Mouse (Mus musculus) left cerebral cortex, postnatal 25 days (tissue): Measurements from ENCODE around the gene Mavs. TPM values are rescaled to one million over a fixed set of nuclear protein-coding genes. Genes with fewer than 3 reads are reported as not detected.
"Not testable (repeated sequence)": the region's sequence is repeated elsewhere in the genome, so short reads cannot be mapped to it uniquely, and the experiment has no call there.

Experiments
- DNase-seq, 2 experiments: peaks; one replicate each; pipeline ENCODE4 v3.0.0; 2022; ENCODE audit warnings: low spot score in 2 of 2, mixed read lengths in 1 of 2
- intact Hi-C: fragments of 180-260 bp; cut with DNase I; formaldehyde crosslinking; loops from one replicate; pipeline ENCODE4 v1.15.1; 2025
- total RNA-seq, 2 experiments: library from RNA; stranded (reverse); gene quantifications; 2 replicates each; pipeline ENCODE4 v1.2.3; 2021

Gene Mavs
- total RNA-seq, 2 experiments from 2014 or later, result 5.3 to 5.8 TPM

DNA sequence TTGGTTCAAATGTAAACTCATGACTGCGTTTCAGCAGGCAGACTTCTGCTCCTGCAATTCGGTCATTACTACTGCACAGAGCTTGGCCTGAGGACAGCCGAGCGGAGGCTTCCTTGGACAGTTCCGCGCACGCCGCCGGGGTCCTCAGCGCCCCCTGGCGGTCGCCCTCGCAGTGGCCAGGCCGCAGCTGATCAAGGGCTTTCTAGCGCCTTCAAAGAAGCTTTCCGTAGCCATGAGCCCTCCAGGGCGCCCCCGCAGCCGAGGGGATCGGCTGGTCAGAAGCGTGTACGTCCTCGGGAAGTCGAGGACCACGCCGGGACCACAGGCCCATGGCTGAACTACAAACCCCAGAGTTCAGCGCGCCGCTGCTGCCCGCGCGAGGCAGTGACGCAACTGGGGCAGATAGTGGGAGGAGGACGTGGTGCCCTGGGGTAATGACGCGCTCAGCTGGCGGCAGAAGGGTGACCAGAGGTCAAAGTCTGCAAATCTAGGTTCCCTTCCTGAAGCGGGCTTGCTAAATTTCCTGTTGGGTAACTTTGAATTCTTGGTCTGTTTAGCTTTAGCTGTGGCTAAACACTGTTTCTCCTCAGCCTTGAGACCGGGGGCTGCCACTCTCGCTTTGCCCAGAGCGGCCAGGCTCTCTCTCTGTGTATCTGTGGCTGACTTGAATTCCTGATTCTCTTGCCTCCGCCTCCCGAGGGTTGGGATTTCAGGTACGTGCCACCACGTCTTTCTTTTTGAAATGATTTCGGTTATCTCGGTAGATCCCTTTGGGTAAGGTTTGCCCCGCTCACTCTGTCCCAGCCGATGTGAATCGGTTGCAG, 23.7 kb upstream of the Mavs start:
- intact Hi-C loops, result loop anchor here (1.0 to 2.0 kb wide), 3 partner anchors 24 to 53 kb away; partner anchors contain the start of genes Cdc25b and Pank2
- peak; percentile 97 for DNase-seq

GRCm38 (mm10) chr2:131211026-131211615, 22.7 kb upstream of the Mavs start:
- intact Hi-C loops, result loop anchor here (2.0 kb wide), 2 partner anchors 32 to 52 kb away; partner anchors contain the start of gene Pank2
- peak; percentile 10 to 25 for DNase-seq

GRCm38 (mm10) chr2:131213773-131214172, 20.1 kb upstream of the Mavs start:
- DNase-seq, result no peak
- intact Hi-C loops, result no loop called here

DNA sequence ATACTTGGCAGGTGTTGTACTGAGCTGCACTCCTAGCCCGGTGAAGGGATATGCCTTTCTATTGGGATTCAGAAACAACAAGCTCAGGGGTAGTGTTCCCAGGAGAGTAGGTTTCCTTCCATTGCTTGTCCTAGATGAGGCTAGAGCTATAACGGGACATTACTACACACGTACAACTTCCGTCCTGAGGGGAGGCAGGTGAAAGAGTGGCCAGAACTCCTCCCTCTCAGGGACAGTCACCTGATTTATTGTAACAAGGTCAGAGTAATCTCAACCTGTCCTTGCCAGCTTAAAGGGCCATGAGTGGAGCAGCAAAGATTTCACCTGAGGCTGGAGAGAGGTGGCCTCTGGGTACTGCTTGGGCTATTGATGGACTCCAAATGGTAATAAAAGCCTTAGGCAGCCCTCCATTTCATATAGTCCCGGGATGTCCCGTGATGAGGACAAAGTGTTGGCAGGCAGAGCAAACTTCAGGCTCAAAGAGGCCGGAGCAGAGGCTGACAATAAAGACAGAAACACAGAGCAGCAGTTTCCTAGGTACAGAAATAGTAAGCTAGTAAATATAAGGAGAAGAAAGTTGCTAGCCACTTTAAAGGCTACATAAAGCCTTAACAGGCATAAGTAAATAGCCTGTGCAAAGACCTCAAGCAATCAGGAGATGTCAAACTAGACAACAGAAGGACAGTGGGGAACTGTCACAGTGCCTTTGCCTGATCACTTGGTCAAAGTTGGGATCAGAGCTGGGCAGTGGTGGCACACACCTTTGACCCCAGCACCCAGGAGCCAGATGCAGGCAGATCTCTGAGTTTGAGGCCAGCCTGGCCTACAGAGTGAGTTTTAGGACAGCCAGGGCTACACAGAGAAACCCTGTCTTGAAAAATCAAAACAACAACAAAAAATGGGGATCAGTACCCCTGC, 17.7 kb upstream of the Mavs start:
- intact Hi-C loops, result no loop called here

DNA sequence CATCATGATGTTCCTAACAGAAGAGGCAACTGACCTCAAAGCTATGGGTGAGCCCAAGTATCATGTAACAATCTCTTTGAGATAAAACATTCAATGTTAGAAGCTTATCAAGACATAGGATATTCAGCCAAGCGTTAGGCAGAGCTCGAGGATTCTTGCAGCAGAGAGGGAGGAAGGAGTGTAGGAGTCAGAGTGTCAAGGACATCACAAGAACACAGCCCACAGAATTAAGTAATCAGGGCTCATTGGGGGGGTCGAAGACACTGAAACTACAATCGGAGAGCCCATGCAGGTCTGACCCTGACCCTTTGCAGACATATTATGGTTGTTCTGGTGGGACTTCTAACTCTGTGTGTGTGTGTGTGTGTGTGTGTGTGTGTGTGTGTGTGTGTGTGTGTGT, 13.8 kb upstream of the Mavs start:
- no peak for DNase-seq
- intact Hi-C loops, result no loop called here

More for the DNA sequence above, 17.7 kb upstream of the Mavs start:
- no peak for DNase-seq

DNA sequence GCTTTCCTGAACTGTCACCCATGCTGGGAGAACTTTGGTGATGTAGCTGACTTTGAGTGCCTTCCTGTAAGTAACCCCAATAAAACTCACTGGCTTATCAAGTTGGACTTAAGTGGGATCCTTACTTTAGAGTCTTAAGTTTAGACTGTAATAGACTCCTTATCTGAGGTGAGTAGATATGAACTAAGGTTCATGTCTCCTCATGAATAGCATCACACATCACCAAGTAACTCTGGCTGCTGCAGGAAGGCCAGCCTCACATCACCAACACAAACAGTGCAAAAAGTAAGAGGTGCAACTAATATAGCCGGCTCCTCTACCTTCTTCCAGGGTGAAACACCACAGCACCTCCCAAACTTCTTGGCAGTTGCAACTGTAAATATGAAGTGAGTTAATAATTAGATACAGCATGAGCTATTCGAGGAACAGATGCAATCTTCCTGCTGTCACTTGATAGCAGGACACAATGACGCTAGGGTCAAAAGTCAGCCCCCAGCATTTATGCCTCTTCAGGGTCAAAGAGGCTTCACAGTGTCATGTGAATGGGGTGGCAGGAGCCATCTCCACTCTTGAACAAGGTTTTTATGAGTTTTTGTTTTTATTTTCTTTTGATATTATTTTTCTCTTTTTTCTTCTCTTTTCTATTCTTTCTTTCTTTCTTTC, 11.9 kb upstream of the Mavs start:
- DNase-seq, result no peak
- intact Hi-C loops, result no loop called here

GRCm38 (mm10) chr2:131222562-131222961, 11.3 kb upstream of the Mavs start:
- peak in 1 of 2 experiments; percentile 11 for DNase-seq
- intact Hi-C loops, result no loop called here

- DNase-seq, result no peak
- intact Hi-C loops, result no loop called here
Measured at GRCm38 (mm10) chr2:131223569-131223968, 10.3 kb upstream of the Mavs start.

- no peak for DNase-seq
- intact Hi-C loops, result no loop called here
Measured at GRCm38 (mm10) chr2:131225178-131225577, 8.7 kb upstream of the Mavs start.

GRCm38 (mm10) chr2:131226669-131227068, 7.2 kb upstream of the Mavs start:
- intact Hi-C loops, result not testable (repeated sequence)

DNA sequence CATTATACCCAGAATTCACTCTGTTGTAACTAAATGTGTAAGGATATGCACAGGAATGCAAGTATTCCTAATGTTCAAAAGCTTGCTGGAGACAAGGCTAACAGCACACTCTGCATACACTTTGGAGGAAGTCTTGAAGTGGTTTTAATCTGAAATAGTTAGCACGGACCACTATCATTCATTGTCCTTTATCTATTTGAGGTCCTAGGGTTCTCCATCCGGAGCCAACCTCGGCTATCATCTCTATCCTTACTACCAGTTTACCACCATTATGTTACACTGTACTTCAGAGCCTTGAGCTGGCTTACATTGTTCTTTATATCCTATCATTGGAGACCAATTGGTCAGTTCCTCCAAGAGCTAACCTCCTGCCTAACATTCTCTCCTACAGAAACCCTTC, 6.6 kb upstream of the Mavs start:
- intact Hi-C loops, result no loop called here
- DNase-seq, result no peak

More at GRCm38 (mm10) chr2:131226669-131227068, 7.2 kb upstream of the Mavs start:
- not testable (repeated sequence) for DNase-seq

- no peak for DNase-seq
- intact Hi-C loops, result loop anchor here (5.0 kb wide), 1 partner anchor 135 kb away; no protein-coding TSS in a partner anchor
Measured at GRCm38 (mm10) chr2:131232558-131232957, 1.3 kb upstream of the Mavs start.

- intact Hi-C loops, result loop anchor here (5.0 kb wide), 1 partner anchor 137 kb away; no protein-coding TSS in a partner anchor
- DNase-seq, result no peak
Measured at GRCm38 (mm10) chr2:131234127-131234650, 326 bp downstream of the Mavs start.

DNA sequence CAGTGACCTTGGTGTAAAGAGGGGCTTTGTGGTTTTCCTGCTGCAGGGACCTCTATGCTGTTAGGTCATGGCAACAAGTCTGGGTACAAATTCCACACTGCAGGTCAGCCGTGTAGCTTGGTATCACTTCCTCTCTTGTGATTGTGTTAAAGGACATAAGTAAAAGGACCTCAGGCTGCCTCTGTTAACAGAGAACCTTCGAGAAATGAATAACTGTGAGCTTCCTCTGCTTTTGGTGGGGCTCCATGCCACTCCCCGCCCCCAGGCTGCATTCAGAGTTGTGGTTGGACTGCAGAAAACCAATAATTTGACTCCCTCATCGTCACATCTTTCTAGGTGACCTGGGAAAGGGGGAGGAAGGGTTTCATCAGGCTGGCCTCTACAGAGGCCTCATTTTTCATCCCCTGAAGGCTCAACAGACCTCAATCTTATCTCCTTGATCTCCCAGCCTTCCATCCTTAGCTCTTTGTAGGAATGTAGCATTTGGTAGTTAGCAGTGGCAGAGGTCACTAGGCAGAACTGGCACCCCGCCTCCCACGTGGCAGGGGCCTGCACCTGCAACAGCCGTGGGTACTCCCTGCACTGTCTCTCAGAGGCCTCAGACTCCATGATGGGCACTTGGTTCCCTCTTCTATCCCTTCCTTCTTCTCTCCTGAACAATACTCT, 1.2 kb downstream of the Mavs start:
- DNase-seq, result no peak
- intact Hi-C loops, result loop anchor here (5.0 kb wide), 1 partner anchor 138 kb away; no protein-coding TSS in a partner anchor

GRCm38 (mm10) chr2:131242180-131242579, 8.3 kb downstream of the Mavs start:
- no peak for DNase-seq
- intact Hi-C loops, result no loop called here

DNA sequence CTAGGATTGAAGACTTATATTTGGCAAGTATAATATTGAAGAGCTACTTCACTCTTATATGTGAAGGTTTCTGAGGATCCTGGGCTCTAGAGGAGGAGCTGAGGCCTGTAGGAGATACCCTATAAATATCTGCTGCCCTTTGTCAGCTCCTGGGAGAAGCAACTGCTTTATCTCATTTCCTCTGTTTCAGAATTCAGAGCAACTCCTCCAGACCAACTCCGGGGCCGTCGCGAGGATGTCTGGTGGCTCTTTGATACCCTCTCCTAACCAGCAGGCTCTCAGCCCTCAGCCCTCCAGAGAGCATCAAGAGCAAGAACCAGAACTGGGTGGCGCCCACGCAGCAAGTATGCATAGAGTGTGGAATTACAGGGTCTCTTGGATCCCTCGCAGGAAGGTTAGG, 9.1 kb downstream of the Mavs start:
- DNase-seq, result no peak
- intact Hi-C loops, result no loop called here

DNA sequence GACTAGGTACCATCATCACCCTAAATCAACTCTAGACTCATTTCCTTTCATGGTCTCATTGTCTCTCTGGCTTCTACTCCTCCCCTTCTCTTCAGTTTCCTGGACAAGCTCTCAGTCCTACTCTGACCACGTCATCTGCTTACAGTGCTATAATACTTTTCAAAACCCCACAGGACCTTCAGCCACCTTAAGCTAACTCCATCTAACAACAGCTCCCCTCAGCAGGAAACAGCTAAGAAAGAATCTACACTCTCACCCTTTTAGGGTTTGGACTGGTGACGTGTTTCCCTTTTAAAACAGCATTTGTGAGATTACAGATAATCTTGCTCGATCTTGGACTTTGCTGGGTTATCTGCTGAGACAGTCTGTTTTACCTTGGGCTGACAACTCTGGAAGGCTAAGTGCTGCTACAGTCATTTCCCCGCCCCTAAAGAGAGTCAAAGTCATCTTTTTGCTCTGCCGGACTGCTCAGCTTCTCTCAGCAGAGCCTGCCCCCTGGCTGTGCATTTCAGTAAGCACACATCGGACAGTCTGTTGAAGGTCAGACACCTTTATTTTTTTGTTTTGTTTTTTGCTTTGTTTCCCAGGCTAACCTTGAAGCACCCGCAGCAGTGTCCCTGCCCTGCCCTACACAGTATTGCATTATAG, 19.9 kb downstream of the Mavs start:
- peak in 1 of 2 experiments; percentile 28 for DNase-seq
- intact Hi-C loops, result loop anchor here (5.0 kb wide), 1 partner anchor 157 kb away; no protein-coding TSS in a partner anchor

- no peak for DNase-seq
- intact Hi-C loops, result loop anchor here (5.0 kb wide), 1 partner anchor 157 kb away; no protein-coding TSS in a partner anchor
Measured at GRCm38 (mm10) chr2:131254329-131254713, 20.5 kb downstream of the Mavs start.
